Mouse (Mus musculus) stomach, embryonic 16.5 days (tissue): ENCODE data around the gene Alpk3. TPM values are rescaled to one million over a fixed set of nuclear protein-coding genes. Genes with fewer than 3 reads are reported as not detected.
"Not testable (repeated sequence)": the region's sequence is repeated elsewhere in the genome, so short reads cannot be mapped to it uniquely, and the experiment has no call there.

Experiments
- ATAC-seq: fragments of 200-750 bp; cut with Nextera tagmentation; 2 replicates; pipeline ENCODE4 v1.8.0; 2017; ENCODE audit warnings: moderate number of reproducible peaks, moderate TSS enrichment; ENCODE audit not compliant: insufficient read depth, low FRiP score
- H3K27ac ChIP-seq: fragments of 300-500 bp; sonication (generic); 2 replicates; pipeline ENCODE4 v1.5.1; 2014; ENCODE audit warnings: low read length
- H3K27me3 ChIP-seq: fragments of 300-500 bp; sonication (generic); 2 replicates; pipeline ENCODE4 v1.6.1; 2014; ENCODE audit warnings: low read length, control low read depth, mixed read lengths; ENCODE audit not compliant: control insufficient read depth, insufficient read depth
- H3K36me3 ChIP-seq: fragments of 300-500 bp; sonication (generic); 2 replicates; pipeline ENCODE4 v1.6.1; 2014; ENCODE audit warnings: low read length; ENCODE audit not compliant: control insufficient read depth, insufficient read depth
- H3K4me1 ChIP-seq: fragments of 300-500 bp; sonication (generic); 2 replicates; pipeline ENCODE4 v1.6.1; 2014; ENCODE audit warnings: low read length, control low read depth, mixed read lengths; ENCODE audit not compliant: control insufficient read depth, insufficient read depth
- H3K4me2 ChIP-seq: fragments of 300-500 bp; sonication (generic); 2 replicates; pipeline ENCODE4 v1.6.1; 2014; ENCODE audit warnings: low read depth, low read length, mixed read lengths
- H3K4me3 ChIP-seq: fragments of 300-500 bp; sonication (generic); replicated peaks from 2 replicates; pipeline ENCODE4 v1.5.1; 2014; ENCODE audit warnings: mild to moderate bottlenecking, low read length
- H3K9ac ChIP-seq: fragments of 300-500 bp; sonication (generic); 2 replicates; pipeline ENCODE4 v1.6.1; 2014; ENCODE audit warnings: low read length
- H3K9me3 ChIP-seq: fragments of 300-500 bp; sonication (generic); replicated peaks from 2 replicates; pipeline ENCODE4 v1.6.1; 2016; ENCODE audit warnings: low read length, control low read depth; ENCODE audit not compliant: control insufficient read depth
- WGBS: fragments of 180-500 bp; shearing (Covaris S2); extraction: QIAGEN DNeasy Blood & Tissue Kit; methylation state at CpG from one replicate; pipeline ENCODE4 v1.1.7; 2014; 5-methylcytosine and 5-hydroxymethylcytosine counted together
- polyA plus RNA-seq: library from polyadenylated mRNA; unstranded; fragments of >200 nt; fragmentation: Nextera tagmentation; extraction: Ambion mirVana; gene quantifications from 2 replicates; pipeline ENCODE4 v1.2.1, GENCODE M21; 2015

Alpk3 gene
- polyA plus RNA-seq, 1 experiment from 2014 or later = 1.9 TPM

- no peaks in the 10 kb centered on the region for H3K27me3 ChIP-seq
- H3K4me2 ChIP-seq = no peak overlapping the region
- H3K4me3 ChIP-seq = no peak overlapping the region
- no peaks in the 10 kb centered on the region for H3K36me3 ChIP-seq
- 66% methylated on average over 6 of the region's 6 CpGs for WGBS
- H3K9ac ChIP-seq = no peak overlapping the region
- H3K9me3 ChIP-seq = no peaks in the 10 kb centered on the region
- peak overlapping the region; percentile 22; the same call in 1 of the 2 replicates for H3K27ac ChIP-seq
- H3K4me1 ChIP-seq = peaks cover 18% of the 10 kb centered on the region
- ATAC-seq = no peak
These were observed 76.0 kb downstream of the Alpk3 start for GRCm38 (mm10) chr7:81133416-81133815.

GRCm38 (mm10) chr7:81133941-81134340 lies 76.5 kb downstream of the Alpk3 start:
- Histone ChIP-seq H3K4me2 (no peak overlapping the region), H3K9ac (no peak overlapping the region), H3K4me1 (peaks cover 18% of the 10 kb centered on the region), H3K4me3 (no peak overlapping the region), H3K9me3 (no peaks in the 10 kb centered on the region), H3K27me3 (no peaks in the 10 kb centered on the region), H3K27ac (0 out of 2 replicates have a peak overlapping the region, but pooled peaks have one; percentile 37), H3K36me3 (no peaks in the 10 kb centered on the region)
- 70% methylated on average over 2 of the region's 2 CpGs for WGBS
- no peak for ATAC-seq

GRCm38 (mm10) chr7:81134614-81135067 lies 77.2 kb downstream of the Alpk3 start:
- Histone ChIP-seq H3K4me3 (peak overlapping the region; percentile 23; the same call in 1 of the 2 replicates), H3K36me3 (no peaks in the 10 kb centered on the region), H3K27me3 (no peaks in the 10 kb centered on the region), H3K4me1 (peaks cover 18% of the 10 kb centered on the region), H3K9ac (peak overlapping the region; percentile 43), H3K4me2 (peak overlapping the region; percentile 55), H3K27ac (peak overlapping the region; percentile 47), H3K9me3 (no peaks in the 10 kb centered on the region)
- ATAC-seq = peak; percentile 83
- WGBS = 4% methylated on average over 9 of the region's 9 CpGs

GRCm38 (mm10) chr7:81137292-81137691 lies 79.9 kb downstream of the Alpk3 start:
- H3K4me3 ChIP-seq = no peak overlapping the region
- peaks cover 18% of the 10 kb centered on the region for H3K4me1 ChIP-seq
- no peak overlapping the region for H3K9ac ChIP-seq
- no peaks in the 10 kb centered on the region for H3K27me3 ChIP-seq
- H3K4me2 ChIP-seq = no peak overlapping the region
- no peaks in the 10 kb centered on the region for H3K36me3 ChIP-seq
- no peak overlapping the region for H3K27ac ChIP-seq
- WGBS = 83% methylated on average over 5 of the region's 5 CpGs
- no peaks in the 10 kb centered on the region for H3K9me3 ChIP-seq
- ATAC-seq = no peak

GRCm38 (mm10) chr7:81139100-81139499 lies 81.7 kb downstream of the Alpk3 start:
- Histone ChIP-seq H3K4me1 (peaks cover 4% of the 10 kb centered on the region; the same call in 1 of the 2 replicates), H3K4me2 (no peak overlapping the region), H3K9me3 (no peaks in the 10 kb centered on the region), H3K27ac (peak overlapping the region; percentile 4; the same call in 1 of the 2 replicates), H3K9ac (no peak overlapping the region), H3K4me3 (no peak overlapping the region), H3K27me3 (no peaks in the 10 kb centered on the region), H3K36me3 (no peaks in the 10 kb centered on the region)
- peak; percentile 37; the same call in 1 of the 2 replicates for ATAC-seq
- 66% methylated on average over 7 of the region's 7 CpGs for WGBS

GRCm38 (mm10) chr7:81139671-81140404 lies 82.4 kb downstream of the Alpk3 start:
- WGBS = 90% methylated on average over 5 of the region's 5 CpGs
- H3K27ac ChIP-seq = peak overlapping the region; percentile 29; the same call in 1 of the 2 replicates
- no peak overlapping the region for H3K4me2 ChIP-seq
- H3K27me3 ChIP-seq = no peaks in the 10 kb centered on the region
- ATAC-seq = no peak
- no peaks in the 10 kb centered on the region for H3K4me1 ChIP-seq
- no peak overlapping the region for H3K9ac ChIP-seq
- no peaks in the 10 kb centered on the region for H3K36me3 ChIP-seq
- no peaks in the 10 kb centered on the region for H3K9me3 ChIP-seq
- H3K4me3 ChIP-seq = no peak overlapping the region

GRCm38 (mm10) chr7:81141541-81141940 lies 84.1 kb downstream of the Alpk3 start:
- ATAC-seq = no peak
- Histone ChIP-seq H3K4me2 (no peak overlapping the region), H3K4me3 (no peak overlapping the region), H3K36me3 (no peaks in the 10 kb centered on the region), H3K27me3 (no peaks in the 10 kb centered on the region), H3K9me3 (no peaks in the 10 kb centered on the region), H3K9ac (no peak overlapping the region), H3K4me1 (no peaks in the 10 kb centered on the region), H3K27ac (no peak overlapping the region)
- WGBS = 80% methylated on average over 1 of the region's 1 CpGs

GRCm38 (mm10) chr7:81143056-81143455 lies 85.7 kb downstream of the Alpk3 start:
- not testable (repeated sequence) for H3K4me1 ChIP-seq, H3K9ac ChIP-seq, H3K36me3 ChIP-seq, H3K9me3 ChIP-seq, H3K27me3 ChIP-seq, ATAC-seq, H3K4me2 ChIP-seq, H3K27ac ChIP-seq, H3K4me3 ChIP-seq
- WGBS = 71% methylated on average over 4 of the region's 4 CpGs

- no peak overlapping the region for H3K4me2 ChIP-seq
- no peak overlapping the region for H3K9ac ChIP-seq
- ATAC-seq = no peak
- no peak overlapping the region for H3K4me3 ChIP-seq
- H3K36me3 ChIP-seq = no peaks in the 10 kb centered on the region
- H3K27me3 ChIP-seq = no peaks in the 10 kb centered on the region
- WGBS = 79% methylated on average over 11 of the region's 11 CpGs
- H3K4me1 ChIP-seq = no peaks in the 10 kb centered on the region
- H3K9me3 ChIP-seq = peaks cover 4% of the 10 kb centered on the region; the same call in 1 of the 2 replicates
- H3K27ac ChIP-seq = no peak overlapping the region
These were observed 92.4 kb downstream of the Alpk3 start for GRCm38 (mm10) chr7:81149759-81150158.
